Mouse (Mus musculus): ENCODE data around the gene Sh2d5.

The Sh2d5 gene

DNA sequence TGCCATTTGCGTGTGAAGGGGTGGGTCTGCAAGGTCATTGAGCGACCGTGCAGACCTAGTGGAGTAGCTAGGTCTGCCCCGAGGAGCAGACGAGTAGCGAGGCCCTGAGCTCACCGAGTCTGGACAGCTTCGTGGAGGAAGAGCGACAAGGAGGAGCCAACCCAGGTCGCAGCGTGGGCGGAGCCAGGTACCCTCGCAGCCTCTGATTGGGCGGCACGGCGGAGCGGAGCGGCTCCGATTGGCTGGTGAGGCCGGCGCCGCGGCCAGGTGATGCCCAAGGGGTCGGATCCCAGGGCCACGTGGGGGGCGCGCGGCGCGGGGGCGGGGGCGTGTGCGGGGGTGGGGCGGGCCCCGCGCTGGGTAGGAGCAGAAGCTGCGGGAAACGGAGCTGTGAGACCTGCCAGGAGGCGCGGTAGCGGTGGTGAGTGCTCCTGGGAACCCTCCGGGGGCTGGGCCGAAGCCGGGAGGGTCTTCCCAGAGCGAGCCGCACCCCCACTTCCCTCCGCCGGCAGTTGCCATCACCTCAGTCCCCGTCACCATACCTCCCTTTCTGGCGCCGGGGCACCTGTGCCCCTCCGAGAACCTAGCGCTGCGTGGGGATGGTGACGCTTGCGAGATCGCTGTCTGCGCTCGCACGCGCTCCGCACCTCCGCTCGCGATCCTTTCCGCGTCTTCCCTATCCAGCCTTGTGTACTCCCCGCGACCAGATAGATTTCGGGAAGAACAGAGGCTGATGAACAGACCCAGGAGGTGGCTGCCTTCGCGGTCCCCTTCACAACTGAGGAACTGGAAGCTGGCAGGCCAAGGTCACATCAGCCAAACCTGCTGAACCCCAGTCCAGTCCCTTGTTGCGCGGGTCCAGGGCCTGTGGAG is at the start of gene Sh2d5, which contains the start of gene Kif17:
Gene Sh2d5, plus strand, starts transcription at position 316 of the 873 bp plus-strand sequence.
Gene Kif17, plus strand, starts transcription at position 348 of the 873 bp plus-strand sequence.
- DNase-seq (ENCODE audit: low read depth): peak; percentile 76

DNA sequence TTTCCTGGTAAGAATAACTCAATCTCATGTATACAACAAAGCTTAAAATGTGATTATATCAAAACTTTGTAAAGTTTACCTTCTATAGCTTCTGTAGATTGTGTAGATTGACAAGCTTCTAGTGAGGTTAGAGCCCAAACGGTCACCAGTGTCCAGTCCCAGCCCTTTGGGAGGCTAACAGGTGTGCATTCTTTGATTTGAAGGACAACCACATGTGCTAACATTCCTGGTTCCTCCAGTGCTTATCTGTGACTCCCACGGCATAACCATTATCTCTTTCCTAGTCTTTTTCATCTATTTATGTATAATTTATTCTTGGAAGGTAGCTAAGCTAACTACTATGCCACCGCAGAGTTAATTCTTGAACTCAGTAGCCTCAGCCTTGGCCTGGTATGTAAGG is 49.4 kb upstream of the Sh2d5 start:
- DNase-seq (ENCODE audit: low read depth): no peak

DNA sequence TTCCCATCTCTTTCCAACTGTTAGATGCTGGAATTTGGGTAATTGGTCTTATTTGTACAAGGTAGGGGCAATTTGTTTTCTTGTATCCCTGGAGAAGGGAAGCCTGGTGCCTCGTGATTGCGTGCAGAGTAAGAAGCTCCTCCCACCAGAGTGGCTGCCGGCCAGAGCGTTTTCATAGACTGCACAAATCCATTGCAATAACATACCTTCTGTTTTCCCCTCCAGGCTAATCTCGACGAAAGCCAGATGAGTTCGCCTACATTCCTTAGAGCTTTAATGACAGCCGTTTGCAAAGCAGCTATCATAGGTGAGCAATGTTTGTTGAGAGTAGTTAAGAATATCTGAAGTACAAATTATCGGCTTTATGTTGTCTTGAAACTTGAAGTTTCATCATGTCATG is 48.5 kb upstream of the Sh2d5 start:
- no peak for DNase-seq (ENCODE audit: low read depth)

DNA sequence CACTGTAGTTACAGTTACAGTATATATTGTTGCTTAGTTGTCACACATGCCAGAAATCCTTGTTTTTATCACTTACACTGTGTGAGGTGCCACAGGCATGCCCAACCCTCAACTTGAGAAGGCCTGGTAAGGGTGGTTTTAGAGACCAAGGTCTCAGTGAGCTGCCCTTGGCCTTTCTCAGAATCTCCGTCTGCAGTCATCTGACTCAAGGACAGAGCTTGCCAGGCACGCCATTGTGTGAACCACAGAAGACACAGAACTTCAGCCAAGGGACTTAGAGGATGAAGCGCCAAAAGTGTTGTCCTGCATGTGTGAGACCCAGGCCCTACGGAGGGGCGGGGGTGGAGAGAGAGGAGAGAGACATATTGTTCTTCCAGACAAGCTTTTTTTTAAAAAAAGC is 40.1 kb upstream of the Sh2d5 start:
- no peak for DNase-seq (ENCODE audit: low read depth)

DNA sequence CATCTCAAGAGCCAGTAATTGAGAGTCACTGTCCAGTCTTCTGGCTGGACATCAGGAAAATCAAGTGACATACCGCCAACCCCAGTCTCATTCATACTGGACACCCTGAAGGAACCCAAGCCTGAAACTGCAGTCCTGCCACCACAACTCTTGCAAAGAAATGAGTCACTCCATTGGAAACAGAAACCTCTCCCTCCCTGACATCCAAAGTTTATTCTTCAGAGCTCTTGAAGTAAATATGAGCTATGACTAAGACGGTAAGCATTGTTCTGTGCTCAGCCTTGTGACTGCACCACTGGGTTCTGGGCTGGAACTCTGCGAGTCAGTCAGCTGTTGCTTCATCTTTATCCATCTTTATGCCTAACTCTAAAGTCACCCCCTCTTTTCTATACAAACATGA is 36.3 kb upstream of the Sh2d5 start:
- DNase-seq (ENCODE audit: low read depth): no peak

GRCm38 (mm10) chr4:138215671-138216199 is 34.5 kb upstream of the Sh2d5 start:
- no peak for DNase-seq (ENCODE audit: low read depth)

DNA sequence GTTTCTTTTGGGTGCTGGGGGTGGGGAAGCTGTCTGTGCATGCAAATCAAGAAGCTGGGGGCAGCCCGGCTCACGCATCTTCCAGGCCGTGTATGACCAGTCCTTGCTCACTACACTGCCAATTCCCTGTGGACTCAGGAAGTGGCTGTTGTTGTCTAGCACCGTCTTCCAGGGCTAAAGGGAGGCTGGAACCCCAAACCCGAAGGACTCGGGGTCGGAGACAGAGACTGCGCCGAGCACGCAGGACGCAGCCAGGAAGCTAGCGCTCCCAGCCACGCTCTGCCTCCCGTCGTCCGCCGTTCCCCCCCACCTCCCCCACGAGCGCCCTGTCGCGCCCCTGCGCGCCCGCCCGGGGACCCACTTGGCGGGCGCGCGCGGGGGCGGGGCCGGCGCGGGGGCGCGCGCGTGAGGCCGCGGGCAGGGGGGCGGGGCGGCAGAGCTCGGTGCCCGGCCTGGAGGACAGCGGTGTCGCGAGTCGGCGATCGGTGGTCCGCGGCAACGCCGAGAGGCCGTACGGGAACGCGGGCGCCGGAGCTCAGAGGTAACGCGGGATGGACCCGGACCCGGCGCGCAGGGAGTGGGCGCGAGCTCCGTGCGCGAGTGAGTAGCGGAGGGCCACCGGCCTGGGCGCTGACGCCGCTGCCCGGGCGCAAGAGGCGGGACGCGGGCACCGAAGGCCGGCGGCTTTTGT is 33.9 kb upstream of the Sh2d5 start, which contains the start of gene Hp1bp3:
Gene Hp1bp3, plus strand, starts transcription at position 97 of the 691 bp plus-strand sequence.
- peak; percentile 85 for DNase-seq (ENCODE audit: low read depth)

DNA sequence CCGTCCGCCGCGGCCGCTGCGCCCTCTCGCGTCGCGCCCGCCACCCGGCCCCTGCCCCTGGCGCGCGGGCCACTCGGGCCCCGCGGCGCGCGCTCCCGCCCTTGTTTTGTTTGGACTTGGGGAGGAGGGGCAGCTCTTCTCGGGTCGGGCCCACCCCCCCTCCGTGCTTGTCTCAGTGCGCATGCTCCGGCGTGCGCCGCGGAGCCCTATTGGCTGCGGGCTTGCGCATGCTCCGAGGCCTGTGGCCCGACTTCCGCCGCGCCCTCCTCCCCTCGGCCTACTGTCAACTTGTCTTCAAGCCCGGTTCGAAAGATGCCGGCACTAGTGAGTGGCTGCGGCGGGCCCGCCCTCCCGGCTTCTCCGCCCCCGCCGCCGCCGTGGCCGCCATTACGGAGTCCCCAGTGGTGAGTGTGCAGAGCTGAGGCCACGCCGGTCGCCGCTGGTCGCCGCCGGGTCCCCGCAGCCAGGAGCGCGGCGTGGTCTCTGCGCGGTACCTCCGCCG is 33.3 kb upstream of the Sh2d5 start:
- DNase-seq (ENCODE audit: low read depth): peak; percentile 99

GRCm38 (mm10) chr4:138217441-138217840 is 32.8 kb upstream of the Sh2d5 start:
- DNase-seq (ENCODE audit: low read depth): no peak

DNA sequence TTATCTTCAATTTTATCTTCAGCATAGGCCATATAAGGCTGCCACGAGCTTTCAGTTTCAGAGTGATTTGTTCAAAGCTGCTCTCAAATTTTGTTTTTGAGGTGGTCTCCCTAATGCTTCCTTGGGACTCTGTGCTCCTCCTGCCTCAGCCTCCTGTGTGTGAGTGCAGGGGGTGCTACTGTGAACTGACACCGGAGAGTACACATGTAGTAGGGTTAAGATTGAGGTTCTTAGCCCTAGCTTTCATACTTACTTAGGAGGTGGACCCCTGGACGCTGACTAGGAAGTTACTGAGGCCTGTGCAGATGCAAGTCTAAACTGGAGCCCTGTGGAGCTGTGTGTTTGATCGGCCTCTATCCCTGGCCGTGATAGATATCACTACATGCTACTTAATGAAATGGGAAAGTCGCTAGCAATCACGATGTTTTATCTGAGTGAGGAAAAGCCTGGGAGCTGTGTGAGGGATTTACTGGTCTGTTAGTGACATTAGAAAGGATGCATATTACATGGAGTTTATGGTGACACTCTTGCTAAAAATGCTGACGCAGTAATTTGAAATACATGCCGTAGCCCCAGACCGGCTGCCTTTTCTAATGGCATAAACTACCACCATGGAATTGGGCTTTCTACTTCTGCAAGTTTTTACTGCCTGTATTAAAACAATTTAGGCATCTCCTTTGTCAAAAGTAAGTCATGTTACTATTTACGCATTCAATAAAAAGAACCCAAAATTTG is 32.1 kb upstream of the Sh2d5 start:
- DNase-seq (ENCODE audit: low read depth): peak; percentile 40

DNA sequence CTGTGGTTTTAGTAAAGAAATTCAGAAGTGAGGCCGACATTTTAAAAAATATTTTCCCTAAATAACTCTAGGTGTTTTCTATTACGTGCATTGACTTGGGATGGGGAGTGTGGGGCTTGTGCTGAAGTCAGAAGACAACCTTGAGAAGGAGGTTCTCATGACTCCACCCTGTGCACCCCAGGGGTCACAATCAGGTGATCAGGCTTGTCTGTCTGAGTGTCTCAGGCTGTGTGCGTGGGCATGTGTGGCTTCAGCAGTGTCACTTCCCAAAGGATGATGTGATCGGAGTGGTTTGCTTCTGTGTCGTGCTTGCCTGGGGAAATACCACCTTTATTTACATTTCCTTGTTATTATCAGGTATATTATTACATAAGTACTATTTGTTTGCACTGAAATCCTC is 30.9 kb upstream of the Sh2d5 start:
- DNase-seq (ENCODE audit: low read depth): peak; percentile 22

- DNase-seq (ENCODE audit: low read depth): no peak
These were observed 29.4 kb upstream of the Sh2d5 start for GRCm38 (mm10) chr4:138220761-138221160.

DNA sequence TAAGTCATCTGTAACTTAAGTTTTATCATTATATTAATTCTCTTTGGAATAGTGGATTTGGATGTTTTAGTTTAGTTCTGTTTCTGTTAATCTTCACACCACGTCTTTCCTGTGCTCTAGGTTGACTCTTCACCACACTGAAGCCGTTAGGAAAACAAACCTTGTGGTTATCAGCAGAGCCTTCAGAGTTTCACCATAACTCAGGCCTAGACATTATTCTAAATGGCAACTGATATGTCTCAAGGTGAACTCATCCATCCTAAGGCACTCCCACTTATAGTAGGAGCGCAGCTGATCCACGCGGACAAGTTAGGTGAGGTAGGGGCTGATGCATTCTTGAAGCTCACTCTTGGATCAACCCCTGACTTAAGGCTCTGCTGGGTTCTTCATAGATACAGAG is 28.8 kb upstream of the Sh2d5 start:
- peak; percentile 33 for DNase-seq (ENCODE audit: low read depth)

DNA sequence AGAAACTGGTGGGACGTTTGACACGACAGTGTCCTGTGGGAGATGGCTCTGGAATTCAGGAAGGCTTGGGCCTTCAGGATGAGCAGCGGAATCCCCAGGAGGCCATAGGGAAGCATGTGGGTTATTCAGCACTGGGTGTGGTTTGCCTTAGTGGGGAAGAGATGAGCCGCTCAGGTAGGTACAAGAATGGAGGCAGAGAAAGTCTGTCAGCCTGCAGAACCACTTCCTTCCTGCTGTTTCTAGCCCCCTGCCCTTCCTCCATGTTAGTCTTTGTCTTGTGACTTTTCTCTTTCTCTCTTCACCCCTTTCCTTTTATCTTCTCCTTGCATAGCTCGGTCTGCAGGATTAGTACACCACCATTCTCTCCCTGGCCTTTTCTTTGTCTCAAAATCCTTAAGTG is 27.8 kb upstream of the Sh2d5 start:
- peak; percentile 59 for DNase-seq (ENCODE audit: low read depth)

- DNase-seq (ENCODE audit: low read depth): peak; percentile 58
These were observed 26.6 kb upstream of the Sh2d5 start for GRCm38 (mm10) chr4:138223623-138224022.

DNA sequence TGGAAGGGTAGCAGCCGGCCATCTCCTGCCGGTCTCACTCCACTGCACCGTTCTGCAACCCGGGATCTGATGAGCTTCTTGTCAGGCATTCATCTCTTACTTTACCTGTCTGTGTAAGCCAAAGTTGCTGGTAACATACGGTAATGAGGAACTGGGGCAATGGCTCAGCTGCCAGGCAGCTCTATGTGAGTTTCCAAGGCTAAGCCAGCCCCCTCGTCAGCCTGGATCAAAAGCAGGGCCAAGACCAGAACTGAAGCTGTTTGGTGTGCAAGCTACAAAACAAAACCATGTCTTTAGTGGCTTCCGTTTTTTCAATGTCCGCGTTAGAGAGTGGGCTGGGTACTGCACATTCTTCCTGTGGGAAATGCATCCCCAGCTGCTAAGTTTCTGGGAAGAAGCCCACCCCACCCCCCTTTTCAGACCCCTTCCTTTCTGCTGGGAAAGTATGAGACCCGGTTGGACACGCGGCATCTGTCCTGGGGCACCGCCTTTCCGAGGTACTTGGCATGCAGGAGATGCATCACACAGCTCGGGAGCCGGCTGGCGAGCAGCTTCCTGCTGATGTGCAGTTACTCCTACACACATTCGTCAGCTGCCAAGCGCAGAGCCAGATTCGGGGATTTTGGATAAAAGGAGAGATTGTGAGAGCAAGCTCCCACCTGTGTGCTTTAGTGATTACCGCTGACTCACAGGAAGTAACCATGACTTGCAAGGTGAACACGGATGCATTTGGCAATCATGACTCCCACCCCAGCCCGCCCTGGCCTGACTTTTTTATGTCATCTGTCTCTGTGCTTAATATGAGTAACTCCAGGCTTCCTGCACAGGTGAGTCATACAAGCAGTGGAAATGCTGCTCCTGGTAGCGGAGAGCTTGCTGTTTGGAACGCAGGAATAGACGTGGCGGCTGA is 3.2 kb upstream of the Sh2d5 start:
- no peak for DNase-seq (ENCODE audit: low read depth)

GRCm38 (mm10) chr4:138251819-138252218 is 1.6 kb downstream of the Sh2d5 start:
- DNase-seq (ENCODE audit: low read depth): peak; percentile 47

- DNase-seq (ENCODE audit: low read depth): no peak
These were observed 2.0 kb downstream of the Sh2d5 start for GRCm38 (mm10) chr4:138252231-138252630.

DNA sequence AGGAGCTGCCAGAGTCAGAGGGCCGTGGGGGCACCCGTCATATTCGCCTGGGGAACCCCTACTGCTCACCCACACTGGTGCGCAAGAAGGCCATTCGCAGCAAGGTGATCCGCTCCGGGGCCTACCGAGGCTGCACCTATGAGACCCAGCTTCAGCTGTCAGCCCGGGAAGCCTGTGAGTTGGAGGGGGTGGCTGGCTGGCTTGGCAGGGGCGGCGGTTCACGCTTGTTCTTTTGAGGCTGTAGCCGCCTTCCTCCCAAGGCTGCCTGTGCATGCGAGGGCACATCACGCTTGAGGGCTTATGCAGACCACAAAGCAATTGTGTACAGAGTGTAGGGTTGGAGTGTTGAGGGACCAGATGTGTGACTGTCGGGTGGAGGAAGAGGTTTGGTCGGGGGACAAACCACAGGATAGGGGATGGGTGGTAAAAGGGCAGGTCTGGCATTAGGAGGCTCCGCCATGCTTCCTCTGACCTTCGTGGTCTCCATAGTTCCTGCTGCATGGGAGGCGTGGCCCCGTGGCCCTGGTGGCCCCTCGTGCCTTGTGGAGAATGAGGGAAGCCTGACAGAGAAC is 7.0 kb downstream of the Sh2d5 start:
- no peak for DNase-seq (ENCODE audit: low read depth)

GRCm38 (mm10) chr4:138258663-138259062 is 8.5 kb downstream of the Sh2d5 start:
- DNase-seq (ENCODE audit: low read depth): no peak

GRCm38 (mm10) chr4:138259482-138259881 is 9.3 kb downstream of the Sh2d5 start:
- no peak for DNase-seq (ENCODE audit: low read depth)

Measured in naive thymus-derived CD4-positive, alpha-beta T cell, adult 2 months (primary cell).